Mouse (Mus musculus) effector memory CD4-positive, alpha-beta T cell, adult 7 months (primary cell): ENCODE data around the gene Lhfpl5. TPM values are rescaled to one million over a fixed set of nuclear protein-coding genes. Genes with fewer than 3 reads are reported as not detected.

Source experiments
- polyA plus RNA-seq: library from polyadenylated mRNA; unstranded; fragments of 100-300 nt; shearing (Covaris generic); gene quantifications from one replicate; pipeline ENCODE4 v1.2.1, GENCODE M21; 2017

Lhfpl5 gene
- polyA plus RNA-seq, result not detected

DNA sequence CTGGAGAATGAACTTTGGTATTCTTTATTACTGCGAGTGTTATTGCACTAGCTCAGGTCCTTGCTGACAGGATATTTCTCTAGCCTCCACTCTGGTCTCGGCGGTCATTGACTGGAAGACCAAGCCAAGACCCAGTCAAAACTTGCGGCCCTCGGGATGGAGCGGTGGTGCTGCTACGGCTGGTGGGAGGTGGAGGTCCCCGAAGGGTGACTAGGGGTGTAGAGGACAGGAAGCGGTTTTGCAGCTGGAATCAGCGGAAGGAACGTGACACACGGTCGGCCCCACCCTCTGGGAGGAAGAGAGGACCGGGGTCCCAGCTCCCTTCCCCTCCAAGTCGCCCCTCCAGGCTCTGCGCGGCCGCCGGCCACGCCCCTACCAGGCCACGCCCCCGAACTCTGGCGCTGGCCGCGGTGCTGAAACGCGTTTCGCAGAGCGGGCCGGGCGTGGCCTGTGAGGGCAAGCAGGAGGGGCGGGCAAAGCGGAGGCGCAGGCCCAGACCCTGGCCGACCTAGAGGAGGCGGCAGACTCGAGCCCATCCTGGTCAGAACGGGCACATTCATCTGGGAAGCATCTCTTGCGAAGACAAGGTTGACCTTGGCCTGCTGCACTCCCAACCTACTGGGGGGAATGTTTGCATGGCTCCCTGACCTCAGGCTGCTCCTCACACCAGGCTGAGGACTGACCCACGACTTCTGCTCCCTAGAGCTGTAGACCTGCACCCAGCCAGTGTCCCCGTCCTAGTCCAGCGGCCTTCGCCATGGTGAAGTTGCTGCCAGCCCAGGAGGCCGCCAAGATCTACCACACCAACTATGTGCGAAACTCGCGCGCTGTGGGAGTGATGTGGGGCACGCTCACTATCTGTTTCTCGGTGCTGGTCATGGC is at the start of gene Lhfpl5:
TSS of gene Lhfpl5 (plus strand) at position 398 of the 882 bp plus-strand sequence.

DNA sequence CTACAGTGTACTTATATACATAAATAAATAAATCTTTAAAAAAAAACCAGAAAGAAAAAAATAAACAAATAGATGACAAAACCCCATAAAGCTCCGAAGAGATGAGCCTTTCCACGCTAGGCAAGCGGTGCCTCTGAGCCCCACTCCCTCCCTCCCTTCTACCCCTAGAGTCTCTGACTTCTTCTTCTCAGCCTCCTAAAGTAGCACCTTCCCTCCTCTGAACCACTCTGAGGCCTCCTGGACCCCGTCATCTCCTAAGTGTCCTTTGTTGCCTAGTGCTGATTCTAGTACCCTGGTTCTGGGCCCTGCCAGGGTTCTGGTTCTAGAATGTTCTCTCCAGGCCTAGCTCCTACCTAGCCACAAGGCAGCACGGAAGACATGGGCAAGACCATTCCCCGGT is 44.9 kb upstream of the Lhfpl5 start, which contains the start of gene Armc12:
TSS of gene Armc12 (plus strand) at position 301 of the 400 bp plus-strand sequence.

DNA sequence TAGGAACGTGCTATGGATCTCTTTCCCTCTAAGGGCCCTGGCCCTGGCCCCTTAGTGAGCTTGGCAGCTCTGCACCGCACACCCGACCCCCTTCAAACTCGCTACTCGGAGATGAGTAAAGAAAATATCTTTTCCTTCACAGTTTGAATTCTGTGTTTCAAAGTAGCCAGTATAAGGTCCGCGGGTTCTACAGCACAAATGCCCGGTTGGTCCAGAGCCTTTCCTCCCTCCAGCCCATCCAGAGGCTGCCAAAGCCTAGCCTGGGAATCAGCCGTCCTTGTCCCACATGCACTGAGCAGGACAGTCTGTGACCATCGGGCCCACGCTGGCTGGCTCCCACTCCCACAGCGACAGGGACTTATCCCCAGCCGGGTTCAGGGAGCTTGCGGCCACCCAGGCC is 26.3 kb upstream of the Lhfpl5 start, which contains the start of gene Clpsl2:
TSS of gene Clpsl2 (plus strand) at position 301 of the 400 bp plus-strand sequence.

DNA sequence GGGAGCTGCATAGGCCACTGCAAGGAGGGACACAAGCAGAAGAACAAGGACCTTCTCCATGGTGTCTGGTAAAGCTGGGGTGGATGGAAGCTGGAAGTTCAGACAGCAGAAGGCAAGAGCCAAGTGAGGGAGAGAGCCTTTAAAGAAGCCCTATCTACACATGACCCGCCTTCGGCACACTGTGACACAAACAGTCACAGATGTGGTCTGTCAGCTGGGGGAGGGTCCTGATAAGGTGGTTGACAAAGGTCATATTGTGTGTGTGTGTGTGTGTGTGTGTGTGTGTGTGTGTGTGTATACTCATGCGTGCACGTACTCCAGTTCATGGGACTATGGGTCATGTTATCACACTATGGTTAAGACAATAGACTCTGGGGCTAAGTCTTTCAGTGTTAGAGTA is 14.8 kb upstream of the Lhfpl5 start, which contains the start of gene Clps:
TSS of gene Clps (minus strand) at position 169 of the 400 bp plus-strand sequence.

DNA sequence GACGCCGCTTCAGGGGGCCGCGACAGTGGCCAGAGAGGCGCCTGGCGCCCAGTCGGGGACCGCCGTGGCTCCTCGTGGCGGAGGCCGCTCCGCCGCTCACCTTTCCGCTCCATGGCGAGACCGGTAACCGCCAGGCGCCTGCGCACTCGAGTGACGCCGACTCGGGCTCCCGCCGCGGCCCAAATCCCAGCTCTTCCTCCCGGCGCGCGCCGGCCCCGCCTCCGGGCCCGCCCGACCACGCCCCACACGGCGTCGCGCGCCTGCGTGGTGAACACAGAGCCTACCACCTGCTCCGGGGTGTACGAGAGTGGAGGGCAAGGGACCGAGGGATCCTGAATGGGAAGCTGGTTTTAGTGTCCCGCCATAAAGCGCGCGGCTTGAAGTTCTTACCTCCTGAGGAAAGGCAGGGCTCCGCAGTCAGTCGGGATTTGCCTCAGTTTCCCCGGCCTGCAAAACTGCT is 46.9 kb downstream of the Lhfpl5 start, which contains the start of gene Srpk1:
TSS of gene Srpk1 (minus strand) at position 410 of the 460 bp plus-strand sequence.

Other genes starting within 250 kb of the Lhfpl5 start
- 257 TPM for gene Rpl10a, start 247.2 kb upstream of the Lhfpl5 start, polyA plus RNA-seq
- not detected for gene Tead3, start 224.8 kb upstream of the Lhfpl5 start, polyA plus RNA-seq
- gene Tulp1, start 210.4 kb upstream of the Lhfpl5 start, polyA plus RNA-seq, result 0.87 TPM
- 67.9 TPM for gene Fkbp5, start 58.1 kb upstream of the Lhfpl5 start, polyA plus RNA-seq
- not detected for gene Armc12, start 44.8 kb upstream of the Lhfpl5 start, polyA plus RNA-seq
- not detected for gene Clpsl2, start 26.2 kb upstream of the Lhfpl5 start, polyA plus RNA-seq
- not detected for gene Clps, start 14.9 kb upstream of the Lhfpl5 start, polyA plus RNA-seq
- 265 TPM for gene Srpk1, start 47.1 kb downstream of the Lhfpl5 start, polyA plus RNA-seq
- 0.54 TPM for gene Slc26a8, start 114.6 kb downstream of the Lhfpl5 start, polyA plus RNA-seq
- 107 TPM for gene Mapk14, start 115.7 kb downstream of the Lhfpl5 start, polyA plus RNA-seq
- gene AC170998.1, start 150.4 kb downstream of the Lhfpl5 start, polyA plus RNA-seq, result 8.5 TPM
- gene Mapk13, start 193.7 kb downstream of the Lhfpl5 start, polyA plus RNA-seq, result not detected
- gene Brpf3, start 225.4 kb downstream of the Lhfpl5 start, polyA plus RNA-seq, result 15.1 TPM